ENCODE assay signal across 23 mouse cellular contexts in the genomic region with DNA sequence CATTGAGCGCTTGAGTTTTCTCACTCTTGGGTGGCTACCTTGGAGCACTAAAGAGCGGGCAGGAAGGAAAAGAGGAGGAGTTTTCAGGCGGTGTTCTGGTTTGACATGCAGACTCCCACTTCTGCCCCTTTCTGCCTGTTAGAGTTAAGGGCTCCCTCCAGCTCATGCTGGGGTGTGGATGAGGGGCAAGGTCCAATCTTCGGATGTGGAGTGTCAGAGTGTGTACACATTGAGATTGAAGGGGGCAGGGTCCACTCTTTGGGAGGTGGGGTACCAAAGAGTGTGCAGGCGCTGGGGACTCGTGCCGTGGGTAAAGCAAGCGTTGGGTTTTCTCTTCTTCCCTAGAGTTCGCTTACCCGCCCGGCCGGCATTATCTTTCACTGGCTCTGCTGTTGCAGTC.
A peak's percentile ranks its signal among the peaks of the same experiment; 100 is the strongest.
DNase-seq lines count a peak whose midpoint lies in the region; ATAC-seq and TF ChIP-seq lines count a peak whose summit lies in the region.
"Had no signal": no experiment of that assay in that cellular context is flagged by ENCODE, and none has a peak within 500 bp of the region (broad histone marks: within the 10 kb centered on the region; RNA-seq: fewer than 3 reads in every experiment).

No protein-coding gene starts in this region.

- no peak for DNase-seq in hindbrain, embryonic 10.5 days (ENCODE audit: low spot score)
- no peak for DNase-seq in stomach, postnatal 0 days (ENCODE audit: low spot score)
- no peak for DNase-seq in thymus, adult 2 months
- DNase-seq: adrenal gland, postnatal 10 days; B cell, adult 2 months; cerebellum, adult 11-12 months; cerebellum, adult 9-10 months; cerebellum, postnatal 25 days; forebrain, postnatal 0 days; gastrocnemius, postnatal 14 days; heart, adult 2 months; heart, postnatal 14 days had no signal

- H3K27ac ChIP-seq in hindbrain, embryonic 10.5 days, result 0 out of 2 replicates have a peak overlapping the region, but pooled peaks have one; percentile 16
- no peak overlapping the region for H3K27ac ChIP-seq in hindbrain, embryonic 13.5 days
- no peak overlapping the region for H3K27ac ChIP-seq in stomach, embryonic 15.5 days
- no peak overlapping the region for H3K27ac ChIP-seq in stomach, postnatal 0 days (replicated peaks)
- H3K27ac ChIP-seq in liver, embryonic 15.5 days (replicated peaks), result no peak overlapping the region
- H3K27ac ChIP-seq in thymus, adult 2 months (ENCODE audit: control insufficient read depth, insufficient read depth, low read length), result no peak overlapping the region
- H3K27ac ChIP-seq: embryonic facial prominence, embryonic 13.5 days; forebrain, embryonic 13.5 days; heart, adult 2 months; heart, embryonic 15.5 days; hindbrain, embryonic 15.5 days had no signal

- H3K27me3 ChIP-seq in hindbrain, embryonic 10.5 days (ENCODE audit: insufficient read depth, poor library complexity, severe bottlenecking), result 0 out of 2 replicates have a peak, but pooled peaks cover 5% of the 10 kb centered on the region
- no peaks in the 10 kb centered on the region for H3K27me3 ChIP-seq in hindbrain, embryonic 13.5 days
- no peaks in the 10 kb centered on the region for H3K27me3 ChIP-seq in stomach, embryonic 15.5 days (replicated peaks)
- H3K27me3 ChIP-seq in stomach, postnatal 0 days (ENCODE audit: control insufficient read depth, insufficient read depth, low read length), result no peaks in the 10 kb centered on the region
- no peaks in the 10 kb centered on the region for H3K27me3 ChIP-seq in liver, embryonic 15.5 days
- no peaks in the 10 kb centered on the region for H3K27me3 ChIP-seq in thymus, adult 2 months (ENCODE audit: control insufficient read depth, insufficient read depth, low read length)
- H3K27me3 ChIP-seq: embryonic facial prominence, embryonic 13.5 days; forebrain, embryonic 13.5 days; heart, embryonic 15.5 days; hindbrain, embryonic 15.5 days had no signal

- no peaks in the 10 kb centered on the region for H3K36me3 ChIP-seq in hindbrain, embryonic 10.5 days
- no peaks in the 10 kb centered on the region for H3K36me3 ChIP-seq in hindbrain, embryonic 13.5 days
- H3K36me3 ChIP-seq in stomach, embryonic 15.5 days, result no peaks in the 10 kb centered on the region
- no peaks in the 10 kb centered on the region for H3K36me3 ChIP-seq in stomach, postnatal 0 days (ENCODE audit: control insufficient read depth, insufficient read depth, low read length)
- H3K36me3 ChIP-seq in liver, embryonic 15.5 days (replicated peaks), result no peaks in the 10 kb centered on the region
- H3K36me3 ChIP-seq in thymus, adult 2 months (ENCODE audit: control insufficient read depth, insufficient read depth, low read length), result no peaks in the 10 kb centered on the region
- H3K36me3 ChIP-seq: embryonic facial prominence, embryonic 13.5 days; G1E; heart, embryonic 15.5 days; hindbrain, embryonic 15.5 days had no signal

- 72% methylated on average over 12 of the region's 12 CpGs for WGBS in hindbrain, embryonic 10.5 days
- WGBS in hindbrain, embryonic 13.5 days, result 83% methylated on average over 12 of the region's 12 CpGs
- WGBS in stomach, embryonic 15.5 days, result 58% methylated on average over 12 of the region's 12 CpGs
- 55% methylated on average over 12 of the region's 12 CpGs for WGBS in stomach, postnatal 0 days
- 56% methylated on average over 12 of the region's 12 CpGs for WGBS in liver, embryonic 15.5 days (ENCODE audit: insufficient replicate concordance)
- 69% methylated on average over 12 of the region's 12 CpGs for WGBS in thymus, adult 2 months

- H3K9ac ChIP-seq in hindbrain, embryonic 13.5 days, result no peak overlapping the region
- no peak overlapping the region for H3K9ac ChIP-seq in stomach, embryonic 15.5 days
- H3K9ac ChIP-seq in stomach, postnatal 0 days (ENCODE audit: low read length), result no peak overlapping the region
- no peak overlapping the region for H3K9ac ChIP-seq in liver, embryonic 15.5 days
- H3K9ac ChIP-seq: embryonic facial prominence, embryonic 13.5 days; forebrain, embryonic 13.5 days; forebrain, postnatal 0 days; heart, embryonic 15.5 days; hindbrain, embryonic 15.5 days had no signal

- H3K4me2 ChIP-seq in hindbrain, embryonic 13.5 days, result no peak overlapping the region
- no peak overlapping the region for H3K4me2 ChIP-seq in stomach, embryonic 15.5 days
- no peak overlapping the region for H3K4me2 ChIP-seq in stomach, postnatal 0 days (replicated peaks; ENCODE audit: low read depth)
- H3K4me2 ChIP-seq in liver, embryonic 15.5 days, result peak overlapping the region; percentile 10; the same call in 1 of the 2 replicates
- H3K4me2 ChIP-seq: embryonic facial prominence, embryonic 13.5 days; forebrain, embryonic 13.5 days; heart, embryonic 11.5 days; heart, embryonic 15.5 days; hindbrain, embryonic 15.5 days had no signal

- no peak overlapping the region for H3K4me3 ChIP-seq in hindbrain, embryonic 10.5 days
- no peak overlapping the region for H3K4me3 ChIP-seq in hindbrain, embryonic 13.5 days
- H3K4me3 ChIP-seq in stomach, embryonic 15.5 days (replicated peaks), result no peak overlapping the region
- H3K4me3 ChIP-seq in stomach, postnatal 0 days (ENCODE audit: low read depth, low read length), result no peak overlapping the region
- no peak overlapping the region for H3K4me3 ChIP-seq in liver, embryonic 15.5 days (replicated peaks)
- H3K4me3 ChIP-seq in thymus, adult 2 months (ENCODE audit: control insufficient read depth, insufficient read depth, low read length), result no peak overlapping the region
- H3K4me3 ChIP-seq: embryonic facial prominence, embryonic 13.5 days; forebrain, embryonic 13.5 days; heart, adult 2 months; heart, embryonic 15.5 days; hindbrain, embryonic 15.5 days had no signal

- H3K4me1 ChIP-seq in hindbrain, embryonic 10.5 days (replicated peaks), result no peaks in the 10 kb centered on the region
- H3K4me1 ChIP-seq in hindbrain, embryonic 13.5 days (replicated peaks), result peaks cover 20% of the 10 kb centered on the region
- no peaks in the 10 kb centered on the region for H3K4me1 ChIP-seq in stomach, embryonic 15.5 days
- H3K4me1 ChIP-seq in stomach, postnatal 0 days (replicated peaks; ENCODE audit: control insufficient read depth, insufficient read depth), result no peaks in the 10 kb centered on the region
- no peaks in the 10 kb centered on the region; the same call in 1 of the 2 replicates for H3K4me1 ChIP-seq in liver, embryonic 15.5 days (replicated peaks)
- no peaks in the 10 kb centered on the region for H3K4me1 ChIP-seq in thymus, adult 2 months (replicated peaks; ENCODE audit: control insufficient read depth, insufficient read depth, low read length)
- H3K4me1 ChIP-seq: embryonic facial prominence, embryonic 13.5 days; heart, embryonic 15.5 days had no signal

- no peak for TF ChIP-seq CTCF in stomach, postnatal 0 days (IDR thresholded peaks at IDR 0.05; ENCODE audit: low read depth)
- no peak for TF ChIP-seq CTCF in thymus, adult 2 months (IDR thresholded peaks at IDR 0.05; ENCODE audit: borderline replicate concordance, control insufficient read depth, extremely low read depth, insufficient read depth, low read length, poor library complexity)

- no peaks in the 10 kb centered on the region for H3K9me3 ChIP-seq in hindbrain, embryonic 10.5 days
- no peaks in the 10 kb centered on the region; the same call in 1 of the 2 replicates for H3K9me3 ChIP-seq in hindbrain, embryonic 13.5 days
- no peaks in the 10 kb centered on the region for H3K9me3 ChIP-seq in stomach, embryonic 15.5 days
- no peaks in the 10 kb centered on the region for H3K9me3 ChIP-seq in stomach, postnatal 0 days (ENCODE audit: control insufficient read depth, low read length)
- H3K9me3 ChIP-seq in liver, embryonic 15.5 days (replicated peaks), result no peaks in the 10 kb centered on the region
- H3K9me3 ChIP-seq: embryonic facial prominence, embryonic 13.5 days; forebrain, embryonic 13.5 days; heart, embryonic 15.5 days; hindbrain, embryonic 15.5 days had no signal

- no peak for TF ChIP-seq EP300 in stomach, postnatal 0 days (optimal IDR thresholded peaks at IDR 0.05)

- no peak for TF ChIP-seq POLR2A in thymus, adult 2 months (IDR thresholded peaks at IDR 0.05; ENCODE audit: control insufficient read depth, extremely low read depth, insufficient read depth, low read length, poor library complexity)

- no peak for ATAC-seq in hindbrain, embryonic 13.5 days (ENCODE audit: low FRiP score)
- peak; percentile 56; the same call in 1 of the 2 replicates for ATAC-seq in stomach, embryonic 15.5 days (ENCODE audit: insufficient read depth, low FRiP score, low read depth)
- ATAC-seq in stomach, postnatal 0 days (ENCODE audit: low FRiP score, low TSS enrichment), result no peak
- ATAC-seq in liver, embryonic 15.5 days (ENCODE audit: insufficient read depth), result peak; percentile 25; the same call in 1 of the 2 replicates
- ATAC-seq in megakaryocyte, adult 5-6 weeks (ENCODE audit: poor library complexity, severe bottlenecking), result no peak
- ATAC-seq: CD4-positive, CD25-positive, alpha-beta regulatory T cell, adult 4 months; forebrain, embryonic 13.5 days; forebrain, postnatal 0 days had no signal

Comparison
In these comparisons a context has a peak if more than half of its experiments do, and no peak if none do; other contexts are left out.
1. ATAC-seq: peak in stomach, embryonic 15.5 days (single experiment) and liver, embryonic 15.5 days (single experiment); none in hindbrain, embryonic 13.5 days (single experiment), stomach, postnatal 0 days (single experiment) and megakaryocyte, adult 5-6 weeks (single experiment).